Mouse (Mus musculus) E14TG2a.4 (cell line): ENCODE measurements at regions not wholly inside any gene's neighbourhood (a gene's known extent, or its start where the extent isn't known, plus 50 kb on each side); places are given as distances from the start of the nearest gene placed in this dataset.
"Not testable (repeated sequence)": the region's sequence is repeated elsewhere in the genome, so short reads cannot be mapped to it uniquely, and the experiment has no call there.

Source experiments
- CTCF ChIP-seq: conservative IDR thresholded peaks from 2 replicates; pipeline ENCODE4 v1.5.1; 2014; ENCODE audit warnings: low read length
- POU5F1 ChIP-seq: IDR thresholded peaks from 2 replicates; pipeline ENCODE4 v1.6.1; 2014; ENCODE audit warnings: low read length, borderline replicate concordance

GRCm38 (mm10) chr10:99339291-99339912, 76.4 kb downstream of the Dusp6 start:
- TF ChIP-seq CTCF, POU5F1: not testable (repeated sequence)
